Mouse (Mus musculus) left cerebral cortex, adult 2 months (tissue): ENCODE measurements at regions not wholly inside any gene's neighbourhood (a gene's known extent, or its start where the extent isn't known, plus 50 kb on each side); places are given as distances from the start of the nearest gene placed in this dataset.

ENCODE experiments used
- DNase-seq, 2 experiments: peaks; one replicate each; pipeline ENCODE4 v3.0.0; 2021 to 2022; ENCODE audit warnings: low spot score in 2 of 2, mixed read lengths in 1 of 2; ENCODE audit errors: extremely low spot score in 1 of 2
- H3K27ac ChIP-seq: fragments of 200-600 bp; 2 replicates; pipeline ENCODE4 v1.8.1; 2022
- H3K4me3 ChIP-seq: fragments of 200-600 bp; 2 replicates; pipeline ENCODE4 v1.8.1; 2022
- CTCF ChIP-seq: fragments of 200-600 bp; IDR thresholded peaks from 2 replicates; pipeline ENCODE4 v1.8.1; 2022; ENCODE audit warnings: antibody characterized with exemption, mild to moderate bottlenecking, moderate library complexity
- intact Hi-C: fragments of 180-260 bp; cut with DNase I; formaldehyde crosslinking; loops from one replicate; pipeline ENCODE4 v1.15.1; 2025

DNA sequence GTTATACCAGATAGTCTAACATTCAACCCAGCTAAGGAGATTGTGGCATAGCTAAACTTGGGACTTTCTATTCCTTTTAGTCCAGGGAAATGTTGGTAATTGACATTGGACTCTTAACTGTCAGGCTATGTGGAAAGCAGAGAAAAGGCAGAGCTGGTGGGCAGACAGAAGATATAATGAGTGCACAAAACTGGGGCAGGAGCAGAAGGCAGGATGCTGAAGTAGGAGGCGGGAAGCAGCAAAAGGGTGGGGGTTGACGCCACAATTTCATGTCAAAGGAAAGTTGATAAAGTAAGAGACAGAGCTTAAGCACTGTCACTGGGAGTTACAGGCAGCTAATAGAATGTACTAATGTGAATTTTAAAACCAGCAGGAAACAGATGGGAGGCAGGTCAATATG, 232.7 kb downstream of the Tox3 start:
- Histone ChIP-seq H3K4me3 (no peak overlapping the region), H3K27ac (peak overlapping the region; percentile 26; the same call in 1 of the 2 replicates)
- intact Hi-C loops: loop anchor here (10.0 kb wide), 1 partner anchor 419 kb away; no protein-coding TSS in a partner anchor
- peak; percentile 18 to 19 for DNase-seq
- TF ChIP-seq CTCF: no peak

DNA sequence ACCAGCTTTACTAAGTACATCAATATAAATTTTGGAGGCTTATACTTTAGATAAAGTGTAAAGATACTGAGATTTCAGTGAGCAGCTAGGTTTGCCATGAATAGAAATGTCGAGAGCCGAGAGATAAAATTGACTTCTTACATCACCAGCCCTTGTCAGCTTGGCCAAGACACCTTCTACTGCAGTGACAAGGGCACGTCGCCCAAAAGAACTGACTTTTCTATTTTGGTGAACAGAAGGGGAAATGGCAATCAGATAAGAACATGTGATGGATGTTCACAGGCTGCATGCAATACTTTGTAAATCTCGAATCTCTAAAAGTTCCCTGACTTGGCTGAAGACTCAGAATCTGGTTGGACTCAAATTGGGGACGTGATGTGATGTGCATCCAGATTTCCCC, 247.6 kb downstream of the Tox3 start:
- intact Hi-C loops: no loop called here
- Histone ChIP-seq H3K4me3 (no peak overlapping the region), H3K27ac (no peak overlapping the region)
- no peak for DNase-seq
- no peak for TF ChIP-seq CTCF

DNA sequence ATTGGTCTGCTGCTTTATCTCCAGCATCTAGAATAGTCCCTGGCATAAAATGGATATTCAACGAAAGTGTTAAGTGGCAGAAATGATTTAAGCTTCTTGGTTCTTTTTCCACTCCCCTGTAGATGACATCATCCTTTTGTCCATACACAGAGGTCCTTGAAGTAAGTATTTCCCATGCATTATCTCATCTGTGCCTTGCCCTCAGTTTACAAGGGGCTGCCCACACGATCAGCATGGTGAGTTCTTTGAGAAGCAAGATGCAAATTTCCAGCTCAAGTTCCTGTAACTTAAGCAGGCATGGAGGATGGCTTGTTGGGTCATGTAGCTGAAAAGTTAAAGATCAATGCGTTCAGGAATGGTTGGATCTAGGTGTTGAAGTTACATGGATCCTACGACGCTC, 265.5 kb downstream of the Tox3 start:
- DNase-seq: no peak
- Histone ChIP-seq H3K27ac (no peak overlapping the region), H3K4me3 (no peak overlapping the region)
- intact Hi-C loops: no loop called here
- no peak for TF ChIP-seq CTCF

DNA sequence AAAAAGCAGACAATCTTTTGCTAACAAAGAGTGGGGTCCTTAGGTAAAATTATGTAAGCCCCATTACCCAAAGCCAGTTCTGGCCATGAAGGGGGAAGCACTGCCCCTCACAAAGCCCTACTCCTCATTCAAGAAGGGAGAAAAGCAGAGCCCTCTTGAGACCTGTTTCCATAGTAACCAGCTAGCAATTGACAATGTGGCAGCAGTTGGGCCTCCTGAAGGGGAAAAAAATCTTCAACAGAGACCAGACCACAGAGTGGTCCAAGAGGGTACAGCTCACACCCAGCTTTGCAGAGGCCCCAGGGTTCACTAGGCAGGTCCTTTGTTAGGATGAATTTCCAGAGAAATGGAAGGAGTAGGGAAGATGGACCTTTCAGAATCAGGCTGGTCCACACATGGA, 271.8 kb downstream of the Tox3 start:
- DNase-seq: no peak
- no peak overlapping the region for H3K4me3 ChIP-seq
- H3K27ac ChIP-seq: no peak overlapping the region
- no peak for TF ChIP-seq CTCF
- intact Hi-C loops: no loop called here

DNA sequence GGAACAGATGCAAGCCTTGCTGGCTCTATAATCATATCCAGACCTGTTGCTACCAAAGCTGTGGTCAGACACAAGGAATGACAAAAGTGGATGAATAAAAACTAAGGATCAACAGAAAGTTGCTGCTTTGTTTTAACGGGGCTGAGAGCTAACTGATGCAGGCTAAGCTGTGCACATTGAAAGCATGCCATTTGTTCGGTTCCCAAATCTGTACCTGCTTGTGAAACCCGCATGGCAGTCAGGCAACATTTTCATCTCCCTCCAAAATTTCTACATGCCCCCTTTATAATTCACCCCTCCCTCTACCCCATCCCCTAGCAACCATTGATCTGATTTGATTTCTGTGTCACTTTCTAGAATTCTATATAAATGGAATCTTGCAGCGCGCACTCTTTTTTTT, 272.3 kb downstream of the Tox3 start:
- DNase-seq: no peak
- Histone ChIP-seq H3K4me3 (no peak overlapping the region), H3K27ac (no peak overlapping the region)
- intact Hi-C loops: no loop called here
- no peak for TF ChIP-seq CTCF

GRCm38 (mm10) chr8:90070006-90070405, 278.1 kb downstream of the Tox3 start:
- intact Hi-C loops: no loop called here
- Histone ChIP-seq H3K4me3 (no peak overlapping the region), H3K27ac (no peak overlapping the region)
- DNase-seq: no peak
- TF ChIP-seq CTCF: no peak

GRCm38 (mm10) chr8:90069411-90069993, 278.6 kb downstream of the Tox3 start:
- Histone ChIP-seq H3K27ac (no peak overlapping the region), H3K4me3 (no peak overlapping the region)
- intact Hi-C loops: no loop called here
- DNase-seq: no peak
- no peak for TF ChIP-seq CTCF

DNA sequence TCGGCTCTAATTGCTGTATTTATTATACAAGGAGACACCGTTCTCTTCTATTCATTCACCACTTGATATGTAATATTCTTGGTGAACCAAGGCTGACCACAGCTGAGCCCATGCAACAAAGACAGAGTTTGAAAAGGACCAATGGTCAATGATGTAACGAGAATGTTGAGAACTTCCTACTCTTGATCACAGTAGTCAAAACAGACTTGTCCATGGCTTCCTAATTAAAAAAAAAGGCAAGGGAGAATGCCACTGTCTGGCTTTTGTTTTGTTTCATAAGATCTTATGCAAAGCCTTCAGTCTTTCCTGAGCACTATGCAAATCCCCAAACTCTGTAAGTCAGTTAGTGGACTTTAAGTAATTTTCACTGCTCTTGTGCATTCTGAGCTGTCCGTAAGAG, 279.7 kb downstream of the Tox3 start:
- DNase-seq: no peak

DNA sequence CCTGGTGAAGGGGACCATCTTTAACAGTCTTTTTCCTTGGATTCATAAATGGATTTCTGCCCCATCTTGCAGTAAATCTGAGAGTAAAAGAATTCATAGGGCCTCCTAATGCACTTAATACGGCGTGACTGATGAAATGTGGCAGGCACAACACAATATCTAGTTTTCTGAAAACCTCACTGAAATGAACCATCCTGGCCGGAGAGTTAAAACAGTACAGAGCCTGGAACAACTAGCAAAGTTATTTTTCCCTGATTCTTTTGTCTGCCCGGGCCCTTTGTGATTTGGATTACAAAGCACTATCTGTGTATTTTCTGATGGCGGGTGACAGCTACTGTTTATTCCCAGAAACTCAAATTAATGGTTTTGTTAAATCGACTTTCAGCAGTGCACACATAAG, 283.8 kb downstream of the Tox3 start:
- Histone ChIP-seq H3K27ac (no peak overlapping the region), H3K4me3 (no peak overlapping the region)
- no peak for DNase-seq
- TF ChIP-seq CTCF: no peak
- intact Hi-C loops: no loop called here

More for the DNA sequence above, 279.7 kb downstream of the Tox3 start:
- no peak for TF ChIP-seq CTCF
- Histone ChIP-seq H3K4me3 (no peak overlapping the region), H3K27ac (no peak overlapping the region)
- intact Hi-C loops: no loop called here

DNA sequence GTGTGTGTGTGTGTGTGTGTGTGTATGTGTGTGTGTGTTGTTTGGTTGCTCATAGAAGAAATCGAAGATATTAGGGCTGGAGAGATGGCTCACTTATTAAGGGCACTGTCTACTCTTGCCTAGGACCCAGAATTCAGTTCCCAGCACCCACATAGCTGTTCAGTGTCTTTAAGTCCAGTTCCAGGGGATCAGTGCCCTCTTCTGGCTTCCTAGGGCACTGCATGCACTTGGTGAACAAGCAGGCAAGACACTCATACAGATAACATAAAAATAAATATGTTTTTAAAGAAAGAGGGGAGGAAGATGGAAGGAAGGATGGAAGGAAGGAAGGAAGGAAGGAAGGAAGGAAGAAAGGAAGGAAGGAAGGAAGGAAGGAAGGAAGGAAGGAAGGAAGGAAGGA, 284.9 kb downstream of the Tox3 start:
- Histone ChIP-seq H3K27ac (no peak overlapping the region), H3K4me3 (no peak overlapping the region)
- peak; percentile 17 for TF ChIP-seq CTCF
- no peak for DNase-seq
- intact Hi-C loops: no loop called here

- intact Hi-C loops: no loop called here
- no peak for DNase-seq
- TF ChIP-seq CTCF: no peak
- Histone ChIP-seq H3K4me3 (no peak overlapping the region), H3K27ac (no peak overlapping the region)
These were observed 289.4 kb downstream of the Tox3 start for GRCm38 (mm10) chr8:90058631-90059166.

- DNase-seq: no peak
- intact Hi-C loops: no loop called here
- TF ChIP-seq CTCF: no peak
- Histone ChIP-seq H3K4me3 (no peak overlapping the region), H3K27ac (no peak overlapping the region)
These were observed 291.8 kb downstream of the Tox3 start for GRCm38 (mm10) chr8:90056331-90056730.

- Histone ChIP-seq H3K4me3 (no peak overlapping the region), H3K27ac (no peak overlapping the region)
- no peak for DNase-seq
- intact Hi-C loops: no loop called here
- no peak for TF ChIP-seq CTCF
These were observed 301.4 kb downstream of the Tox3 start for GRCm38 (mm10) chr8:90046779-90047178.
